Mouse (Mus musculus) kidney, embryonic 16.5 days (tissue): ENCODE measurements at regions not wholly inside any gene's neighbourhood (a gene's known extent, or its start where the extent isn't known, plus 50 kb on each side); places are given as distances from the start of the nearest gene placed in this dataset.

Experiments
- ATAC-seq: fragments of 200-750 bp; cut with Nextera tagmentation; 2 replicates; pipeline ENCODE4 v1.8.0; 2017; ENCODE audit warnings: moderate TSS enrichment; ENCODE audit not compliant: low FRiP score, low TSS enrichment
- H3K27ac ChIP-seq: fragments of 300-500 bp; sonication (generic); 2 replicates; pipeline ENCODE4 v1.5.1; 2014; ENCODE audit warnings: low read length
- H3K27me3 ChIP-seq: fragments of 300-500 bp; sonication (generic); 2 replicates; pipeline ENCODE4 v1.6.1; 2014; ENCODE audit warnings: low read length, control low read depth, mixed read lengths; ENCODE audit not compliant: insufficient read depth
- H3K36me3 ChIP-seq: fragments of 300-500 bp; sonication (generic); 2 replicates; pipeline ENCODE4 v1.6.1; 2014; ENCODE audit warnings: low read length, control low read depth, mixed read lengths; ENCODE audit not compliant: insufficient read depth
- H3K4me1 ChIP-seq: fragments of 300-500 bp; sonication (generic); 2 replicates; pipeline ENCODE4 v1.6.1; 2014; ENCODE audit warnings: low read length, control low read depth, mixed read lengths; ENCODE audit not compliant: insufficient read depth
- H3K4me2 ChIP-seq: fragments of 300-500 bp; sonication (generic); replicated peaks from 2 replicates; pipeline ENCODE4 v1.6.1; 2014; ENCODE audit warnings: low read depth, low read length
- H3K4me3 ChIP-seq: fragments of 300-500 bp; sonication (generic); 2 replicates; pipeline ENCODE4 v1.5.1; 2014; ENCODE audit warnings: mild to moderate bottlenecking, low read length
- H3K9ac ChIP-seq: fragments of 300-500 bp; sonication (generic); replicated peaks from 2 replicates; pipeline ENCODE4 v1.6.1; 2014; ENCODE audit warnings: low read length
- H3K9me3 ChIP-seq: fragments of 300-500 bp; sonication (generic); 2 replicates; pipeline ENCODE4 v1.6.1; 2016; ENCODE audit warnings: low read length, control low read depth
- WGBS: fragments of 180-500 bp; shearing (Covaris S2); extraction: QIAGEN DNeasy Blood & Tissue Kit; methylation state at CpG from one replicate; pipeline ENCODE4 v1.1.7; 2014; 5-methylcytosine and 5-hydroxymethylcytosine counted together

GRCm38 (mm10) chr13:60420386-60420785 lies 181.4 kb upstream of the Dapk1 start:
- H3K27me3 ChIP-seq, result no peaks in the 10 kb centered on the region
- H3K9me3 ChIP-seq, result no peaks in the 10 kb centered on the region
- H3K4me1 ChIP-seq, result peaks cover 4% of the 10 kb centered on the region
- no peak overlapping the region for H3K9ac ChIP-seq
- no peak overlapping the region for H3K4me2 ChIP-seq
- H3K4me3 ChIP-seq, result no peak overlapping the region
- no peak for ATAC-seq
- no peaks in the 10 kb centered on the region for H3K36me3 ChIP-seq
- no peak overlapping the region for H3K27ac ChIP-seq
- 82% methylated on average over 7 of the region's 7 CpGs for WGBS

- H3K27me3 ChIP-seq, result no peaks in the 10 kb centered on the region
- no peak overlapping the region for H3K4me2 ChIP-seq
- no peak overlapping the region for H3K4me3 ChIP-seq
- H3K36me3 ChIP-seq, result no peaks in the 10 kb centered on the region
- ATAC-seq, result 0 out of 2 replicates have a peak, but pooled peaks have one; percentile 12
- peak overlapping the region; percentile 27 for H3K27ac ChIP-seq
- 58% methylated on average over 3 of the region's 3 CpGs for WGBS
- H3K9ac ChIP-seq, result no peak overlapping the region
- H3K9me3 ChIP-seq, result no peaks in the 10 kb centered on the region
- peaks cover 4% of the 10 kb centered on the region for H3K4me1 ChIP-seq
Measured at GRCm38 (mm10) chr13:60420842-60421696, 180.7 kb upstream of the Dapk1 start.

DNA sequence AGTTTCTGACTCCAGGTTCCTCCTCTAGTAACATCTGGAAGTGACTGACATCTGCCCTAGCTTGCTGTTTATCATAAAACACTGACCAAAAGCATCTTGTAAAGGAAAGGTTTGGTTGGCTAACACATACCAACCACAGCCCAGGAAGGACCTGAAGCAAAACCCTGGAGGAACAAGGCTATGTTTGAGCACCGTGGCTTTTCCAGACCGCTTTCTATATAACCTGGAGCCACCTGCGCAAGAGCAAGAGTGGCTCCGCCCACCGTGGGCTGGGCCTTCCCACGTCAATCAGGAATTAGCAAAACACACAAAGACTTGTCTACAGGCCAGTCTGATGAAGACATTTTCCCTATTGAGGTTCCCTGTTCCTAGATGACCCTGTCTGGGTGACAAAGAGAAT lies 177.5 kb upstream of the Dapk1 start:
- Histone ChIP-seq H3K9me3 (no peaks in the 10 kb centered on the region), H3K4me2 (no peak overlapping the region), H3K36me3 (no peaks in the 10 kb centered on the region), H3K27me3 (no peaks in the 10 kb centered on the region), H3K9ac (no peak overlapping the region), H3K27ac (no peak overlapping the region), H3K4me3 (no peak overlapping the region), H3K4me1 (peaks cover 21% of the 10 kb centered on the region)
- 67% methylated on average over 6 of the region's 6 CpGs for WGBS
- no peak for ATAC-seq

DNA sequence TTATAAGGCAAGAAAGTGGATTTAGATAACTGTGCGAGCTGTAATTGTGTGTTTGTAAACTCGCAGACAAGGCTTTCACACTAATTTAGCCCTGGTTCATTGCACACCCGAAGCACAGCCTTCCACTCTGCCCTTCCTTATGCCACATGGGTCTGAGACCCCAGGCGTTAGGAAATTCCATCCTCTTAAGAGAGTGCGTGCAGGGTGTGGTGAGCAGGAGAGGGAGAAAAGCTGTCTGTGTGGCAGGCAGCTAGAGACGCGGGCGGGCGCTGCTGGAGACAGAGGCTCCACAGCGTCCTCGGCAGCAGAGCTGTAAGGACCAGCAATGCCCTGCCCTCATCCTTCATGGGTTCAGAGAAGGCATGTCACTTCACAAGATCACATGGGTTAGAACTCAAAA lies 176.6 kb upstream of the Dapk1 start:
- no peak overlapping the region for H3K4me2 ChIP-seq
- H3K9me3 ChIP-seq, result no peaks in the 10 kb centered on the region
- peaks cover 21% of the 10 kb centered on the region for H3K4me1 ChIP-seq
- H3K36me3 ChIP-seq, result no peaks in the 10 kb centered on the region
- no peak overlapping the region for H3K27ac ChIP-seq
- H3K4me3 ChIP-seq, result no peak overlapping the region
- 48% methylated on average over 11 of the region's 11 CpGs for WGBS
- no peaks in the 10 kb centered on the region for H3K27me3 ChIP-seq
- no peak overlapping the region for H3K9ac ChIP-seq
- no peak for ATAC-seq

DNA sequence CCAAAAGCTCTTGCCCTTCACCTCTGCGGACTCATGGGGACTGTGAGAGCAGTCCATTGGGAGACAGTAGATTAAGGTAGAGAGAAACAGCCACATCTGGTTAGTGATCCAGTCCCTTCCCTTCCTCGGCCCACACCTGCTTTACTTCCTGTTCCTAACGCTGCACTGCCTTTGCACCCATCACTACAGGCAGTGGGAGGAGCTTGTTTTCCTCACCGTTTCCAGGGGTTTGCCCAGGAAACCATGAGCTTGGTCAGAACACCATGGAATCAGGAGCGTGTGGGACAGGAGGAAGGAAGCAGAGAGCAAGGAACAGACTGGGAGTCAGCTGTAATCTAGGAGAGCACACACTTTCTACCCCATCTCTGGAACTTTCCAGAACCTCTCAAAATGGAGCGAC lies 176.2 kb upstream of the Dapk1 start:
- 81% methylated on average over 6 of the region's 6 CpGs for WGBS
- no peak overlapping the region for H3K4me2 ChIP-seq
- H3K27ac ChIP-seq, result no peak overlapping the region

GRCm38 (mm10) chr13:60426192-60426840 lies 175.4 kb upstream of the Dapk1 start:
- 90% methylated on average over 12 of the region's 12 CpGs for WGBS
- ATAC-seq, result no peak

More for the DNA sequence above, 176.2 kb upstream of the Dapk1 start:
- H3K27me3 ChIP-seq, result no peaks in the 10 kb centered on the region
- H3K9ac ChIP-seq, result no peak overlapping the region
- no peaks in the 10 kb centered on the region for H3K36me3 ChIP-seq
- H3K4me3 ChIP-seq, result no peak overlapping the region
- H3K4me1 ChIP-seq, result peaks cover 21% of the 10 kb centered on the region
- H3K9me3 ChIP-seq, result no peaks in the 10 kb centered on the region
- no peak for ATAC-seq

DNA sequence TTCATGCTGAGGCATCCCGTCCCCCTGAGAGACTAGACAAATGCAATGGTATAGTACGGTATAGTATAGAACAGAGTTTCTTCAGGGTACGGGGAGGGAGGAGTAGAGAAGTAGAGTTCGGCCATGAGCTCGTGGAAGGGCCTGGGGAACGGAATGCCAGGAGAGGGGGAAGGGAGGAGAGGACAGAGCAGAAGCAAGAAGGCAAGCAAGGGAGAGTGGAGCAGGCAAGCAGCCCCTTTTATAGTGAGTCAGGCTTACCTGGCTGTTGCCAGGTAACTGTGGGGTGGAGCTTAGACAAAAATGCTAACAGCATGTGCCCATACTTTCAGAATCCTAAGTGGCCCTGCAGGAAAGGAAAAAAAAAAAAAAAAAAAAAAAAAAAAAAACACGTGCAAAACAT lies 174.7 kb upstream of the Dapk1 start:
- no peak overlapping the region for H3K4me3 ChIP-seq
- ATAC-seq, result peak; percentile 49; the same call in 1 of the 2 replicates
- peak overlapping the region; percentile 76 for H3K27ac ChIP-seq
- WGBS, result 48% methylated on average over 7 of the region's 7 CpGs
- H3K4me1 ChIP-seq, result peaks cover 21% of the 10 kb centered on the region
- peak overlapping the region; percentile 44 for H3K4me2 ChIP-seq
- no peaks in the 10 kb centered on the region for H3K36me3 ChIP-seq
- no peak overlapping the region for H3K9ac ChIP-seq
- no peaks in the 10 kb centered on the region for H3K9me3 ChIP-seq
- no peaks in the 10 kb centered on the region for H3K27me3 ChIP-seq

More at GRCm38 (mm10) chr13:60426192-60426840, 175.4 kb upstream of the Dapk1 start:
- Histone ChIP-seq H3K27me3 (no peaks in the 10 kb centered on the region), H3K9ac (no peak overlapping the region), H3K36me3 (no peaks in the 10 kb centered on the region), H3K4me1 (peaks cover 21% of the 10 kb centered on the region), H3K4me3 (no peak overlapping the region), H3K9me3 (no peaks in the 10 kb centered on the region), H3K27ac (no peak overlapping the region), H3K4me2 (no peak overlapping the region)

DNA sequence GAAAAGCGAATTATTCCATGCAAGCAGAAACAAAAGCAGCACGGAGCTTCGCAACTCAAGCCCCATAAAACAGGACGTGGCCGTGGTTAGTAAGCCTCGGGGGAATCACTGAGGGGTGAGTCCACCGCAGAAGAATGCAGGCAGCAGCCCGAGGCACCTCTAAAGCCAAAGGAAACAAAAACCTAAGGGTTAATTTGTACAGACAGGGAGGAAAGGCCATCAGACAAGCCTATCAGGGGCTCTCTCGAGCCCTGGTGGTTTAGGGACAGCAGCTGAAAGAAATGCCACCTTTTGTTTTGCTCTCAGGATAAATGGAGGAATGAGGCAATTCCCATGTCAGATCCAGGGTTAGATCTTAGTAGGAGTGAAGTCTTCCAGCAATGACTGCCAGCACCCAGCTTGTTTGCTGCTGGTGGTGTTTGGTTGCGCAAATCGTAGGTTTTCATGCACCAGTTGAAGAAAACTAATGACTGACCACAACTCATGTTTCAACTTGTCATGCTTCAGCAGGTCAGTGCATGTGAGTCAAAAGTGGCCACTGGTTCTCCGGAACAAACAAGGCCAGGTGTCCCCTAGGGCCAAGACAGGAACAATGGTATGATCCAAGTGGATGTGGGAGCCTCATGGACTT lies 173.9 kb upstream of the Dapk1 start:
- Histone ChIP-seq H3K9ac (peak overlapping the region; percentile 37), H3K4me1 (peaks cover 21% of the 10 kb centered on the region), H3K27me3 (no peaks in the 10 kb centered on the region), H3K9me3 (peaks cover under 1% of the 10 kb centered on the region), H3K36me3 (no peaks in the 10 kb centered on the region), H3K4me3 (0 out of 2 replicates have a peak overlapping the region, but pooled peaks have one; percentile 8), H3K27ac (peak overlapping the region; percentile 76), H3K4me2 (peak overlapping the region; percentile 44)
- ATAC-seq, result peak; percentile 72
- 7% methylated on average over 12 of the region's 12 CpGs for whole genome bisulfite sequencing

DNA sequence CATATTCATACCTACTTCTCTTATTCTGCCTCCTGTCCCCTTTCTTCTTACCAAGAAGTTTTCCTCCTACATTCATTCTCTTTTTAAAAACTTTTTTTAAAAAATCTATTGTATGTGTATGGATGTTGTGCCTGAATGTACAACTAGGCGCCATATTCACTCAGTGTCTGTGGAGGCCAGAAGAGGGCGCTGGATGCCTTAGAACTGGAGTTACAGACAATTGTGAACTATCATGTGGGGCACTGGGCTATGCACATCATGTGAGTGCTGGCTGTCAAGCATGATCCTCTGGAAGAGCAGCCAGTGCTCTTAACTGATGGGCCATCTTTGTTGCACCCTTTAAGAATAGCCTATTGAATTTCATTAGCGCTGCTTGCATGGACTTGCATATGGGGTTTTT lies 172.6 kb upstream of the Dapk1 start:
- no peaks in the 10 kb centered on the region for H3K27me3 ChIP-seq
- no peak overlapping the region for H3K4me3 ChIP-seq
- no peak for ATAC-seq
- H3K4me1 ChIP-seq, result peaks cover 21% of the 10 kb centered on the region
- H3K9ac ChIP-seq, result no peak overlapping the region
- no peaks in the 10 kb centered on the region for H3K36me3 ChIP-seq
- H3K4me2 ChIP-seq, result no peak overlapping the region
- H3K9me3 ChIP-seq, result peaks cover 4% of the 10 kb centered on the region
- H3K27ac ChIP-seq, result no peak overlapping the region
- 74% methylated on average over 3 of the region's 3 CpGs for WGBS
